Mouse (Mus musculus): ENCODE data around the gene Sun1.

DNA sequence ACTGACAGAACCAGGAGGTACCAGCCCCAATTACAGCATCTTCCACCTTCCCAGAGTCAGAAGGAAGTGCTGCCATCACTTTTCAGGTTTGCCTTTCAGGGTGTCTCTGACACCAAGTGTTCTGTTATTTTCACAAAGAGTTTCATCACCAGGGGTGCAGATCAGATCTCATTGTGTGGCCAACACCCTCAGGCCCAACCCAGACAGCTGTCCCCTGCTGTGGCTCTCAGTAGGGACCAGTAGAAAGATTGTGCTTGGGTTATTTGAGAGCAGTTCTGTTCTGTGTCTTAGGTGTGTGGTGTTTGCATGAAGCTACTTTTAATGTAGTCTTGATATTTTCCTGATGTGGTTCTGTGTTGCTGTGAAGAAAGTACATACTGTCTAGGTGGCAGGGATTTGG, 7.7 kb downstream of the Sun1 start:
- no peak for TF ChIP-seq CTCF (IDR thresholded peaks at IDR 0.05)
- no peak for TF ChIP-seq EP300 (IDR thresholded peaks at IDR 0.05)
